Mouse (Mus musculus) heart, adult 18-20 months (tissue): ENCODE measurements around the gene Gm37240. TPM values are rescaled to one million over a fixed set of nuclear protein-coding genes. Genes with fewer than 3 reads are reported as not detected.
A peak's percentile ranks its signal among the peaks of the same experiment; 100 is the strongest.
"Not testable (repeated sequence)": the region's sequence is repeated elsewhere in the genome, so short reads cannot be mapped to it uniquely, and the experiment has no call there.

ENCODE experiments used
- DNase-seq, 2 experiments: peaks; one replicate each; pipeline ENCODE4 v3.0.0; 2021 to 2022; ENCODE audit warnings: mixed read lengths in 1 of 2
- total RNA-seq, 2 experiments: library from RNA; stranded (reverse); gene quantifications; 2 replicates each; pipeline ENCODE4 v1.2.3; 2021

Gene Gm37240
- total RNA-seq, 2 experiments from 2014 or later, result 30.0 to 39.3 TPM

- DNase-seq, result peak in 1 of 2 experiments; percentile 16
Measured at GRCm38 (mm10) chr3:84665255-84666073, 1221.9 kb downstream of the Gm37240 start.

DNA sequence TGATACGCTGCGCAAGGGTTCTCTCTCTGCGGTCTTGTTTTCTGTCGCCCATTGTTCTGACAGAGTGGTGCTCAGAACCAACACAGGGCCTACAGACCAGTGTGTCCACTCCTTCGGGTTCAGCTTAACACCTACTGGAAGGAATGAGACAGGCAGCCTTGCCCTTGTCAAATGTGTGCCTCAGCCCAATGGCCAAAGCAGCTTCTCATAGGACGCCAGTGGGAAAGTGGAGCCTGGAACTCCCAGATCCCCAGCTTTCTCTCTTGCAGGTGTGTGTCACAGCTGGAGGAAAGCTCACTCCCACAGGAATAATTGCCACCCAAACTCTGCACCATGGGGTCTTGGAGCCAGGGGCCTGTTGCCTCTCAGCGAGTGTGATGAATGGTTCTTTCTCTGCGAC lies 1222.6 kb downstream of the Gm37240 start:
- no peak for DNase-seq

GRCm38 (mm10) chr3:84663858-84664257 lies 1223.5 kb downstream of the Gm37240 start:
- no peak for DNase-seq

DNA sequence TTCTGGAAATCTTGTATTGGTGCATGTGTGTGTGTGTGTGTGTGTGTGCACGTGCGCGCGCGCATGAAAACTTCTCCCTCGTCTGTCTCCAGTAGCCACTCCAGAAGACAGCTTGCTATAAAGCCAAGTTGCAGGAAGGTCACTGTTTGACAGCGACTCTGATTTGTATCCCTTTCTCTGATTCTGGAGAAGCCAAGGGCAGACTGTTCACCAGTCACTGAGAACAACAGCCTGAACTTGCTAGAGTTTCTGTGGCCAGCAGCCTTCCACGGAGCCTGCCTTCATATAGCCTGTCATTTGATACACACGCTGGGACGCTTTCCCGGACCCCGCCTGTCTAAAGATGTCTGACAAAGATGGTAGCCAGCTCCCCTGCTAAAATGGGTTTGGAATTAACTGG lies 1224.2 kb downstream of the Gm37240 start:
- no peak for DNase-seq

GRCm38 (mm10) chr3:84660380-84660779 lies 1226.9 kb downstream of the Gm37240 start:
- no peak for DNase-seq

DNA sequence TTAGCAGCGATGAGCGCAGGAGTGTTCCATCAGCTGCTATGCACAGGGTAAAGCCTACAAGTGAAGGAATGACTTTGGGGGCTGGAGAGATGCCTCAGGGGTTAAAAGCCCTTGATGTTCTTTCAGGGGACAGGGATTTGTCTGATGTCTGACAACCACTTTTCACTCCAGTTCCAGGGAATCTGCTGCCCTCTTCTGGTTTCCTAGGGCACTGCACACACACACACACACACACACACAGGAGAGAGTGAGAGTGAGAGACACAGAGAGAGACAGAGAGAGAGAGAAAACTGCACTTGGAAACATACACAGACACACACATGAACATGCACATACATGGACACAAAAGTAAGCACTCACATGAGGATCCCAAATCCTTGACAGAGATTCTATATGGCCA lies 1228.4 kb downstream of the Gm37240 start:
- no peak for DNase-seq

DNA sequence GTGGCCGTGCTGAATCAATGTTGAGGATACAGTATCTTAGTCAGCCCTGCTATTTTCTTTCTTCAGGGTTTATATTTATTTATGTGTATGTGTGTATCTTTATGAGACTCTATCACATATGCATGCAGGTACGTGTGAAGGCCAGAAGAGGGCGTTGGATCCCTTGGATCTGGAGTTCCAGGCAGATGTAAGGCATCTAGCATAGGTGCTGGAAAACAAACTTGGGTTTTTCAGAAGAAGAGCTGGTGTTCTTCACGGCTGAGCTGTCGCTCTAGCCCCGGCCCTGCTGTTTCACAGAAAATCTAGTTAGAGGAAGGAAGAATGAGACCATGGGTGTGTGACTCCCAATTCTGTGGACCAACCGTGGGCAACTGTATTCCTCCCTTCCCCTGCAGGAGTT lies 1229.3 kb downstream of the Gm37240 start:
- no peak for DNase-seq

GRCm38 (mm10) chr3:84657240-84657639 lies 1230.1 kb downstream of the Gm37240 start:
- no peak for DNase-seq

DNA sequence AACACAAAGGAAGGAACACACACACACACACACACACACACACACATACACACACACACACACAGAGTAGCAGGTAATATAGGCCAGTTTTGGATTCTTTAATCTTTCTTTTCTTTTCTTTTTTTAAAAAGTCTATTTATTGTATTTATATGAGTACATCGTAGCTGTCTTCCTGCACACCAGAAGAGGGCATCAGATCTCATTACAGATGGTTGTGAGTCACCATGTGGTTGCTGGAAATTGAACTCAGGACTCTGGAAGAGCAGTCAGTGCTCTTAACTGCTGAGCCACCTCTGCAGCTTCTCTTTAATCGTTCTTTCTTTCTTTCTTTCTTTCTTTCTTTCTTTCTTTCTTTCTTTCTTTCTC lies 1231.5 kb downstream of the Gm37240 start:
- not testable (repeated sequence) for DNase-seq

DNA sequence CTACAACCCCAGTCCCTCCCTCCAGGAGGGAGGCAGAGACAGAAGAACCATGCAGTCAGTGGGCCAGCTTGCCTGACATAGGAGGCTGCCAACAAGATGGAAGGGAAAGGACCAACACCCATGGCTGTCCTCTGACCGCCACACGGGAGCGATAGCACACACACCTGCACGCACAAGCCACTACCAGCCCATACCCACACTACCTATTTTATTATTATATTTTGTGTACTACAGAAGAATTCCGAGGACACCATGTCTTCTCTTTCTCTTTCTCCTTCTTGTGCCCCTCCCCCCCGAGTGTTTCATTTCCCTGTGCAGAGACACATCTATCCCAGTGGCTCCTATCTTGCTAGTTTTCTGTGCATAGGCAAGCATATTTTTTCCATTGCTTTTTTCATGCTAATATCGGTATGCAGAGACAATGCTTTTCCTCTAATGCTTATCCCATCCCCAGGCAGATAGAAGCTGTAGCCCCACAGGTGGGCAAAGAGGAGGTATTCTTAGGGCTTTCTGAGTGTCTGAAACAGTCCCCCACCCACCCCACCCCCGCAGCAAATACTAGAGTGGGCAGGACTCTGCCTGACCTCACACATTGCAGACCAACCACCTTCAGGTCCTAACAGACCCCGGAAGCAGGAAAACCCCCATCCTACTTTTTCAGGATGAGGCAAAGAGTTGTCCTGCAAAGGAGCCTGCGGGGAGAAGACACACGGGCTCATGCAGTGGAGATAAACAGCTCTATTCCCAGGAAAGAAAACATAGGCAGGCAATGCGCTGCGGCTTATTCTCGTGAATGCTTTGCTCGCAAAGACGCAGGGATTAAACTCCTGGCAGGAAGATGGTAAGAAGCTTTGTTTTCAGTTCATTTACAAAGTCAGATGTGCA lies 1232.2 kb downstream of the Gm37240 start:
- no peak for DNase-seq

GRCm38 (mm10) chr3:84654246-84654826 lies 1233.0 kb downstream of the Gm37240 start:
- DNase-seq, result peak; percentile 29 to 30

- DNase-seq, result peak in 1 of 2 experiments; percentile 20
Measured at GRCm38 (mm10) chr3:84653557-84654245, 1233.6 kb downstream of the Gm37240 start.

DNA sequence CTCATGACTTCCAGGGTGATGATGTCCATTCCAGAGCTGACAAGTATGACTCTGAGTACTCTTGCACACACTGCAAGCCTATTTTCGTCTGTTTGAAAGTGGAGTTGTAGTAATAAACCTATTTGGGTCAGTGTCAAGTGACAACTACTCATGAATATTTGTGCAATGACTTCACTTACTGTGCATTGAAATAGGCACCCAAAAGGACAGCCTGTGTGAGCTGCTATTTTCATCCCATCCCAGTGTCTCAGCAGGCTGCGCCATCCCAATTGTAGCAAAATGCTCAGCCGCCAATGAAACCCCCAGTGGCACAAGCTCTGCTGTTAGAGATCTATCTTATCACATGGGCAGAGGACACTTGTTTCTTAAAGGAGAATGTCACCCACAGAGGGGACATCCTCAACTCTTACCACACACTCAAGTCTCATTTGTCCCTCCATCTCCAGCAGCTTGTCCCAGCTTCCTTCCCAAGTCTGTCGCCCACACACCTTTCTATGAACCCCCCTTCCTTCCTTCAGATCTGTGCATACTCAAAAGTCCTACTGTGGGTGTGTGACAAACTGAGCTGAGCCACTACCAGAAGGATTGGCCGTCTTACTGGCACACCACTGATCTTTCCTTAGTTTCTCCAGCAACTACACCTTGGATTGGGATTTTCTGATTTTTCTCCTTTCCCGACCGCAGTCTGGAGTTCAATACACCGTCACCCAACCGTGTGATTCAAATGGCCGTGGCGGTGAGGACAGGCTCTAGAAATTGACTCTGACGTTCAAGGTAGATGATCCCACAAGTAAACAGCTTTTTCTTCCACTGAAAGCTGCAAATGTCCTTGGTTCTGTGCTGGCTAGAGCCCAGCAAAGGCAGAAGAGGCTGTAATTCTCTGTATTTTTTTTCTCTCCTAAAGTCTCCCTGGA lies 1234.4 kb downstream of the Gm37240 start:
- peak in 1 of 2 experiments; percentile 42 for DNase-seq

DNA sequence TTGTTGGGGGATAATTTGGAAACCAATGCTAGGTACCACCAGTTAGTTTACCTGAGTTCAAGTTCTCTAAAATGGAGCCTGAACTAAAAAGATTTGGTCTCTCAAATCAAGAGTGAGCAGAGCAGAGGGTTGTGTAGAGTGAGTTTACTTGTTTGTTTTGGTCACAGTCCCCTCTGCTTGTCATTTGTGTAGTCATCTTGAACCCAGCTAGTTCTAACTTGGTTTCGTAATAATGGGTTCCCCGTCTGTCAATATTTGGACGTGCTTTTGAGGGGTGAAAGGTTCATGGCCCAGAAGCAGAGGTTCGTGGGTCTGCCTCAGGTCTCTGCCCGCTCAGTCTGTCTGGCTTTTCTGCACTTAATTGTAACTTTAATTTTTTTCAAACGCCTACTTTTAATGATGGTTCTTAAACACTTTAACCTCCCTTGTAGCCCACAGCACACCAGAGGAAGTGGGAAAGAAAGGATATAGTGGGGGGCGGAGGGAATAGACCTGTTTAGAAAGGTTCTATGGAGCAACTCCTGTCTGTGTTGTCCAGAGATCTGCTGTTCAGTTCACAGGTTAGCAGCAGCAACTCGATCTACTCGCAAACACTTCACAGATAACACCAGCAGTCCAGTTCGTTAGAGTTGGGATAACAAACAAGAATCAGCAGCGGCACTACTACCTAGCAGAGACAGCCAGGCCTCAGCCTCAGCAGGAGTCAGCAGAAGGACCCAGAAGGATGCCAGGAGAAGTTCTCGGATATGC lies 1237.6 kb downstream of the Gm37240 start:
- DNase-seq, result no peak

DNA sequence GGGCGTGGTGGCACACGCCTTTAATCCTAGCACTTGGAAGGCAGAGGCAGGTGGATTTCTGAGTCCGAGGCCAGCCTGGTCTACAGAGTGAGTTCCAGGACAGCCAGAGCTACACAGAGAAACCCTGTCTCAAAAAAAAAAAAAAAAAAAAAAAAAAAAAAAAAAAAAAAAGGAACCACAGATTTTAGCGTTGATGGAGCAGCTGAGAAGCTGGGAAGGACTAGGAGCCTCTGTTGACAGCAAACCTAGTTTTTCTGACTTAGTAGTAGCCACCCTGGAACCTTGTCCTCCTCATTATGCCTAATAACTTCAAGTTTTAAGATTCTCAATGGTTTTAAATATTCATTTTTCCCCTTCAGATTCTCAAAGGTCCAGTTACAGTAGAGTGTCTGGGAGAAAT lies 1239.2 kb downstream of the Gm37240 start:
- not testable (repeated sequence) for DNase-seq

- no peak for DNase-seq
Measured at GRCm38 (mm10) chr3:84647616-84648015, 1239.7 kb downstream of the Gm37240 start.

DNA sequence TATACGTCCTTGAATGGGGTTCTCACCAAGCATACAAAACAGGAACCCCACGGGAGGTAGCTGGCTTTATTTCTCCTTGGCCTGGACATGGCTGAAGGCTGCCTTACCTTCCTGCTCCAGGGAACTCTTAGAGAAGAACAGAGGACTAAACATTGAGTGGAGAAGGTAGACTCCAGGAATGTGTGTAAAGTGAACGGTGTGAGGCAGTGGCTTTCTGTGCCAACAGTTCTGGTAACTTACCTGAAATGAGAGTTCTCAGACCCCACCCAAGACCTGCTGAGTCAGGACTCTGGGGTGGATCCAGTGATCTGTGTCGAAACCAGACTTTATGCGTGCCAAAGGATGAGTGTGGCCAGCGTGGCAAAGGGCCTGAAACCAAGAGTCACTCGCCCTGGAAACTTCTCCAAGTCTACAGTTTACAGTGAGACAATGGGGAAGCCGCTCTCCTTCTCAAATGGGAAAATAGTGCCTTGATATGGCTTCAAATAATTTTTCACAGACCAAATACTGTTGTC lies 1240.9 kb downstream of the Gm37240 start:
- no peak for DNase-seq

- DNase-seq, result no peak
Measured at GRCm38 (mm10) chr3:84646007-84646290, 1241.4 kb downstream of the Gm37240 start.

DNA sequence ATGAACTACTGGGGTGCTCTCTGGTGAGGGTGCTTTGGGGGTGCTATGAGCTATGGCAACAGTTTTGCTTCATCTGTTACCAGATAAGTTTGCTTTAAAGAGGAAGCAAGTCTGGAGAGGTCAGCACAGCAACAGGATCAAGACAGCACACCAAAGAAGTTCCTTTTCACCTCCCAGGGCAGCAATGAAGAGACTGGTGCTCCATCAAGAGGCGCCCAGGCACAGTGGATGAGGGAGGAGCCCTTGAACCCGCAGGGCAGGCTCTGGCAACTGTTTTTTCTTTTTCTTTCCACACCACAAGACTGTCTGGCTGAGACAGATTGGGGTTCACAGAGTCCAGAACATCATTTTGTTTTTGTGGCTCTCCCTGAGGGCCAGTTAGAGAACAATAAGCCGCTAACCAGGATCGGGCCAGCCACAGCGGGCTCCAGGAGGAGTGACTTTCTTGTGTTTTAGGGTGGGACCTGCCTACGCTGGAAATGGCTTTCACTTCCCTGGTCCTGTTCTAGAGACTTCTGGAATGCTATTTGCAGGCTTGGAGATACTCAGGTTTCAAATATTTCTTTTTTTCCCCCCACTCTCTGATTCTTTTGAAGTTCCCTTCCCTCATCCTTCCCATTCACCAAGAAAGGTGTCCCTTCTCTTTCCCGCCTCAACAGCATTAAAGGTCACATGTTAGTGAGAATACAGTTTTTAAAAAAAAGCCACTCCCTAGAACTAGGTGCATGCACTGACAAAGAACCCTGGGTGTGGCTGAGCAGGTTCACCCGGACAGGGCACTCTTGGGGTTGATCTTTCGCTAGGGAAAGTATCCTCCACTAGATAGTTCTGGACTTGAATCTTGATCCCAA lies 1241.9 kb downstream of the Gm37240 start:
- DNase-seq, result no peak
